Mouse (Mus musculus): Measurements from ENCODE around the gene Col19a1. TPM values are rescaled to one million over a fixed set of nuclear protein-coding genes. Genes with fewer than 3 reads are reported as not detected.

The Col19a1 gene
- polyA plus RNA-seq, 1 experiment, result not detected

DNA sequence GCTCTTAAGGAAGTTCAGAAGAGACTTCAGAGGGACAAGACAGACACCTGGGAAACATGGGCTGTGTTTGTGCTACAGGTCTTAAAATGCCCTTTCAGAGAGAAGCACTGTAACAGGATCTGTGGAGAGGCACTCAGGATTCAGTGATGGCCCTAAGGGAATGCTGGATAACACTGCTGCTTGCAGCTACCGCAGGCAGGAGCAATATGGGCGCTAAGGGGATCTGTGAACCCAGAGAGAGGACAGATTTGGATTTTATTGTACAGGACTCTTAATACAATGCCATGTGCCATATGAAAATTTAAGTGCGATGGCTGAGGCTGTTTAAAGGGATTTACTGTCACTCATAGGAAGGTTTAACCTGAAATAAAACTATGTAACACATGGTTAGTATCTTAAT, 270.8 kb downstream of the Col19a1 start:
- Histone ChIP-seq H3K4me3 (ENCODE audit: low read depth, low read length) (no peak overlapping the region), H3K27ac (ENCODE audit: insufficient read depth, low read length) (no peak overlapping the region), H3K4me1 (ENCODE audit: control insufficient read depth, insufficient read depth, low read length) (no peaks in the 10 kb centered on the region)

GRCm38 (mm10) chr1:24310847-24311246, 276.4 kb downstream of the Col19a1 start:
- H3K36me3 ChIP-seq (ENCODE audit: control insufficient read depth, insufficient read depth, low read length, poor library complexity, severe bottlenecking), result no peaks in the 10 kb centered on the region
- no peaks in the 10 kb centered on the region for H3K9me3 ChIP-seq (replicated peaks; ENCODE audit: control insufficient read depth, insufficient read depth, low read length, poor library complexity, severe bottlenecking)
- no peak overlapping the region for H3K4me3 ChIP-seq (ENCODE audit: low read depth, low read length)
- no peaks in the 10 kb centered on the region for H3K4me1 ChIP-seq (ENCODE audit: control insufficient read depth, insufficient read depth, low read length)
- no peak overlapping the region for H3K27ac ChIP-seq (ENCODE audit: insufficient read depth, low read length)
- no peak for TF ChIP-seq POLR2A (IDR thresholded peaks at IDR 0.05; ENCODE audit: insufficient read depth, low read length)
- TF ChIP-seq CTCF (IDR thresholded peaks at IDR 0.05; ENCODE audit: low read depth, low read length), result no peak
- no peak for TF ChIP-seq EP300 (IDR thresholded peaks at IDR 0.05; ENCODE audit: insufficient read depth, low read depth, low read length)
- H3K9ac ChIP-seq (ENCODE audit: low read depth, poor library complexity, severe bottlenecking), result no peak overlapping the region
- no peaks in the 10 kb centered on the region for H3K27me3 ChIP-seq (ENCODE audit: control insufficient read depth, insufficient read depth, low read length, poor library complexity, severe bottlenecking)

More for the DNA sequence above, 270.8 kb downstream of the Col19a1 start:
- H3K27me3 ChIP-seq (ENCODE audit: control insufficient read depth, insufficient read depth, low read length, poor library complexity, severe bottlenecking), result no peaks in the 10 kb centered on the region
- no peaks in the 10 kb centered on the region for H3K36me3 ChIP-seq (ENCODE audit: control insufficient read depth, insufficient read depth, low read length, poor library complexity, severe bottlenecking)
- H3K9me3 ChIP-seq (replicated peaks; ENCODE audit: control insufficient read depth, insufficient read depth, low read length, poor library complexity, severe bottlenecking), result peaks cover 8% of the 10 kb centered on the region; the same call in 1 of the 2 replicates
- H3K9ac ChIP-seq (ENCODE audit: low read depth, poor library complexity, severe bottlenecking), result no peak overlapping the region
- TF ChIP-seq EP300 (IDR thresholded peaks at IDR 0.05; ENCODE audit: insufficient read depth, low read depth, low read length) (no peak), POLR2A (IDR thresholded peaks at IDR 0.05; ENCODE audit: insufficient read depth, low read length) (no peak), CTCF (IDR thresholded peaks at IDR 0.05; ENCODE audit: low read depth, low read length) (no peak)

GRCm38 (mm10) chr1:24310193-24310592, 277.1 kb downstream of the Col19a1 start:
- TF ChIP-seq EP300 (IDR thresholded peaks at IDR 0.05; ENCODE audit: insufficient read depth, low read depth, low read length) (no peak), POLR2A (IDR thresholded peaks at IDR 0.05; ENCODE audit: insufficient read depth, low read length) (no peak), CTCF (IDR thresholded peaks at IDR 0.05; ENCODE audit: low read depth, low read length) (no peak)
- no peaks in the 10 kb centered on the region for H3K27me3 ChIP-seq (ENCODE audit: control insufficient read depth, insufficient read depth, low read length, poor library complexity, severe bottlenecking)
- H3K4me1 ChIP-seq (ENCODE audit: control insufficient read depth, insufficient read depth, low read length), result no peaks in the 10 kb centered on the region

GRCm38 (mm10) chr1:24303077-24303476, 284.2 kb downstream of the Col19a1 start:
- Histone ChIP-seq H3K4me3 (ENCODE audit: low read depth, low read length) (no peak overlapping the region), H3K9me3 (replicated peaks; ENCODE audit: control insufficient read depth, insufficient read depth, low read length, poor library complexity, severe bottlenecking) (no peaks in the 10 kb centered on the region), H3K9ac (ENCODE audit: low read depth, poor library complexity, severe bottlenecking) (no peak overlapping the region), H3K27ac (ENCODE audit: insufficient read depth, low read length) (no peak overlapping the region), H3K27me3 (ENCODE audit: control insufficient read depth, insufficient read depth, low read length, poor library complexity, severe bottlenecking) (no peaks in the 10 kb centered on the region; the same call in 1 of the 2 replicates), H3K4me1 (ENCODE audit: control insufficient read depth, insufficient read depth, low read length) (no peaks in the 10 kb centered on the region), H3K36me3 (ENCODE audit: control insufficient read depth, insufficient read depth, low read length, poor library complexity, severe bottlenecking) (no peaks in the 10 kb centered on the region)
- TF ChIP-seq EP300 (IDR thresholded peaks at IDR 0.05; ENCODE audit: insufficient read depth, low read depth, low read length), result no peak
- no peak for TF ChIP-seq POLR2A (IDR thresholded peaks at IDR 0.05; ENCODE audit: insufficient read depth, low read length)
- no peak for TF ChIP-seq CTCF (IDR thresholded peaks at IDR 0.05; ENCODE audit: low read depth, low read length)

More at GRCm38 (mm10) chr1:24310193-24310592, 277.1 kb downstream of the Col19a1 start:
- H3K27ac ChIP-seq (ENCODE audit: insufficient read depth, low read length), result no peak overlapping the region
- no peak overlapping the region for H3K4me3 ChIP-seq (ENCODE audit: low read depth, low read length)
- no peaks in the 10 kb centered on the region for H3K36me3 ChIP-seq (ENCODE audit: control insufficient read depth, insufficient read depth, low read length, poor library complexity, severe bottlenecking)
- no peaks in the 10 kb centered on the region for H3K9me3 ChIP-seq (replicated peaks; ENCODE audit: control insufficient read depth, insufficient read depth, low read length, poor library complexity, severe bottlenecking)
- no peak overlapping the region for H3K9ac ChIP-seq (ENCODE audit: low read depth, poor library complexity, severe bottlenecking)

DNA sequence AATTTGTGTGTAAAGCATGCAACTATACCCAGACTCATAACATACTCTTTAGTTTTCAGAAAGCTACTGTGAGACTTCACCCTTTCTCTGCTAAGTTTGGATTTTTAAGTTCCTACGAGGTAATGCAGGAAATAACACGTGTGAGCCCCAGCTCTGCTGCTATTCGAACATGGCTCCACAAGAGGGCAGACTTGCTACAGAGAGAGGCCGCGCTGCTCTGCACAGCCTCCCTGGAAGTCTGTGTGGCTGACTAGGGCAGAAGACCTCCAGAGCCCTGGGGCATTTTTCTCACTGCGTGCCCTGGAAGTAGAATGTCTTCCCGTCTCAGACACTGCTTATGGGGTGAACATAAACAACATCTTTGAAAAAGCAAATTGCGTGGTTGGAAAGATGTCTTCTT, 284.6 kb downstream of the Col19a1 start:
- Histone ChIP-seq H3K27me3 (ENCODE audit: control insufficient read depth, insufficient read depth, low read length, poor library complexity, severe bottlenecking) (no peaks in the 10 kb centered on the region; the same call in 1 of the 2 replicates), H3K4me3 (ENCODE audit: low read depth, low read length) (no peak overlapping the region), H3K9me3 (replicated peaks; ENCODE audit: control insufficient read depth, insufficient read depth, low read length, poor library complexity, severe bottlenecking) (no peaks in the 10 kb centered on the region), H3K9ac (ENCODE audit: low read depth, poor library complexity, severe bottlenecking) (no peak overlapping the region), H3K36me3 (ENCODE audit: control insufficient read depth, insufficient read depth, low read length, poor library complexity, severe bottlenecking) (no peaks in the 10 kb centered on the region), H3K4me1 (ENCODE audit: control insufficient read depth, insufficient read depth, low read length) (no peaks in the 10 kb centered on the region), H3K27ac (ENCODE audit: insufficient read depth, low read length) (no peak overlapping the region)
- no peak for TF ChIP-seq POLR2A (IDR thresholded peaks at IDR 0.05; ENCODE audit: insufficient read depth, low read length)
- peak; percentile 74 for TF ChIP-seq CTCF (IDR thresholded peaks at IDR 0.05; ENCODE audit: low read depth, low read length)

DNA sequence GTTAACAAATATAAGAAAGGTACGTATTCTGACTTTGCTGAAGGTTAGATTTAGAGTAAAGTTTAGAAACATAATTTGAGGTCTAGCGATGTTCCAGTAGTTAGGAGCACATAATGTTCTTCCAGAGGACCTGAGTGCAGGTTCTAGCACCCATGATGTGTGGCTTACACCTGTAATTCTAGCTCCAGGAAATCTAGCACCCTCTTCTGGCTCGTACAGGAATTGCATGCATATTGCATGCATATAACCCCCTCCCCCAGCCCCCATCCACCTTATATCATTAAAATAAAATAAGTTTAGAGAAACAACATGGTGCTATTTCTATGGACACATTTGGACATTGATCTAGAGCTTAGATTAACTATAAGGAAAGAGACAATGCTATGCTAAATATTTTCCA, 286.6 kb downstream of the Col19a1 start:
- no peaks in the 10 kb centered on the region for H3K9me3 ChIP-seq (replicated peaks; ENCODE audit: control insufficient read depth, insufficient read depth, low read length, poor library complexity, severe bottlenecking)
- H3K27me3 ChIP-seq (ENCODE audit: control insufficient read depth, insufficient read depth, low read length, poor library complexity, severe bottlenecking), result no peaks in the 10 kb centered on the region; the same call in 1 of the 2 replicates
- H3K4me1 ChIP-seq (ENCODE audit: control insufficient read depth, insufficient read depth, low read length), result no peaks in the 10 kb centered on the region
- no peak overlapping the region for H3K9ac ChIP-seq (ENCODE audit: low read depth, poor library complexity, severe bottlenecking)
- no peaks in the 10 kb centered on the region for H3K36me3 ChIP-seq (ENCODE audit: control insufficient read depth, insufficient read depth, low read length, poor library complexity, severe bottlenecking)
- TF ChIP-seq POLR2A (IDR thresholded peaks at IDR 0.05; ENCODE audit: insufficient read depth, low read length) (no peak), CTCF (IDR thresholded peaks at IDR 0.05; ENCODE audit: low read depth, low read length) (no peak), EP300 (IDR thresholded peaks at IDR 0.05; ENCODE audit: insufficient read depth, low read depth, low read length) (no peak)
- H3K4me3 ChIP-seq (ENCODE audit: low read depth, low read length), result no peak overlapping the region
- H3K27ac ChIP-seq (ENCODE audit: insufficient read depth, low read length), result no peak overlapping the region
